Mouse (Mus musculus): ENCODE measurements at regions not wholly inside any gene's neighbourhood (a gene's known extent, or its start where the extent isn't known, plus 50 kb on each side); places are given as distances from the start of the nearest gene placed in this dataset.

DNA sequence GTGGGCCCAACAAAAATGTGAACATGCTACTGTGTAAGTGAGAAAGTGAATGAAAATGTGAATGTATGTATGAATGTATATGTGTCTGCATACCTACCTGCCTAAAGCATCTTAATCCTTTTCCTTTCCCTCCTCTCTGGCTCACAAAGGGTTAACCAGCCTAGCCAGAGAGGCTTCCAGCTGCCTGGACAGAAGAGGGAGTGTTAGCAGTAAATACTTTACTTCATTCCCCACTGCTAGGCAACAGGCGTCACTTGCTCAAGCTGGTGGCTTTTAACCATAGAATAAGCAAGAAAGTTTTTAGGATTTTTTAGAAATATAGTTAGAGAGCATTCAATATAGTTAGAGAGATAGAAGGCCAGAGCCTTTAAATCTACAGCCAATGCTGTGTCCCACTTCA is 363.6 kb downstream of the Rps24 start:
- H3K4me3 ChIP-seq (ENCODE audit: low read depth, low read length): no peak overlapping the region
- no peaks in the 10 kb centered on the region for H3K36me3 ChIP-seq (ENCODE audit: control insufficient read depth, insufficient read depth, low read length)
- H3K4me1 ChIP-seq (ENCODE audit: control insufficient read depth, insufficient read depth, insufficient read length, low read length): no peaks in the 10 kb centered on the region
- H3K27ac ChIP-seq (ENCODE audit: insufficient read depth, low read depth, low read length): no peak overlapping the region
- no peak for TF ChIP-seq CTCF (IDR thresholded peaks at IDR 0.05; ENCODE audit: extremely low read depth, insufficient read length, insufficient replicate concordance, low read depth, low read length)
- no peak for TF ChIP-seq POLR2A (IDR thresholded peaks at IDR 0.05; ENCODE audit: low read depth, low read length)
- no peaks in the 10 kb centered on the region for H3K27me3 ChIP-seq (ENCODE audit: control insufficient read depth, insufficient read depth, low read length)
- WGBS: 36% methylated on average over 1 of the region's 1 CpGs

DNA sequence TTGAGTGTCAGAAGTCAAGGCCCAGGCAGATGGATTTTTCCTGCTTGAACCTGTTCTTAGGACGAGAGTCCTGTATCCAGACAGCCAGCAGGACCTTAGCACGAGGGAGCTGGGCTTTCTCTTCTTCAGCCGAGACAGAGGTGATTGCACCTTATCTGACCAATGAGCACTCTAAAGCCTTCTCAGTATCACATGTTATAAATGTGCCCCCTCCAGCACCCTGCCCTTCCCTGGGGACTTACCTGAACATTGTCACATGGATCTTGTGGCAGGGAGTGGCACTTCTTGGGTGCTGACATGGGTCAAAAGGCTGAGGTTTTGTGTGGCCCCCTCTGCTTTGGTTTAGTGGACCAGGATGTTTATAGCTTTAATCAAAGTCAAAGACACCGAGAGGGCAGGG is 367.5 kb downstream of the Rps24 start:
- no peaks in the 10 kb centered on the region for H3K4me1 ChIP-seq (ENCODE audit: control insufficient read depth, insufficient read depth, insufficient read length, low read length)

DNA sequence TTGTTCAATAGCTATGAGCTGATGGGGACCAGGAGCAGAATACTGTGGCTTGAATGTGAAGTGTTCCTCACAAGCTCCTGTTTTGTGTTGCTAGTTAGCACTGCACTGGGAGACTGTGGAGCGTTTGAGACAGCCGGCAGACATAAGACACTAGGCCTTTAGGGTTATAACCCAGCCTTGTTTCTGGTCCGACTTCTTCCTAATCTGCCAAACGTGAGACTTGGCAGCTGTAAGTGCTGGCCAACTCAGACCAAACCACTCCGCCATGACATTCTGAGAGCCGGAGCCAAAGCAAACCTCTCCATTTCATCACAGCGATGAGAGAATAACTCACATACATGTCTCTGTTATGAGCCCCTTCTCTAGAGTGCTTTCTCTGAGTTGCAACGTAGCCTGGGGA is 375.2 kb downstream of the Rps24 start:
- Histone ChIP-seq H3K4me1 (ENCODE audit: control insufficient read depth, insufficient read depth, insufficient read length, low read length) (no peaks in the 10 kb centered on the region), H3K27ac (ENCODE audit: insufficient read depth, low read depth, low read length) (no peak overlapping the region), H3K36me3 (ENCODE audit: control insufficient read depth, insufficient read depth, low read length) (no peaks in the 10 kb centered on the region), H3K4me3 (ENCODE audit: low read depth, low read length) (no peak overlapping the region), H3K27me3 (ENCODE audit: control insufficient read depth, insufficient read depth, low read length) (no peaks in the 10 kb centered on the region)
- 81% methylated on average over 8 of the region's 8 CpGs for WGBS
- no peak for TF ChIP-seq CTCF (IDR thresholded peaks at IDR 0.05; ENCODE audit: extremely low read depth, insufficient read length, insufficient replicate concordance, low read depth, low read length)
- TF ChIP-seq POLR2A (IDR thresholded peaks at IDR 0.05; ENCODE audit: low read depth, low read length): no peak

More for the DNA sequence above, 367.5 kb downstream of the Rps24 start:
- WGBS: 33% methylated on average over 4 of the region's 4 CpGs
- Histone ChIP-seq H3K27ac (ENCODE audit: insufficient read depth, low read depth, low read length) (no peak overlapping the region), H3K4me3 (ENCODE audit: low read depth, low read length) (no peak overlapping the region), H3K36me3 (ENCODE audit: control insufficient read depth, insufficient read depth, low read length) (no peaks in the 10 kb centered on the region), H3K27me3 (ENCODE audit: control insufficient read depth, insufficient read depth, low read length) (no peaks in the 10 kb centered on the region)
- TF ChIP-seq CTCF (IDR thresholded peaks at IDR 0.05; ENCODE audit: extremely low read depth, insufficient read length, insufficient replicate concordance, low read depth, low read length): no peak
- TF ChIP-seq POLR2A (IDR thresholded peaks at IDR 0.05; ENCODE audit: low read depth, low read length): no peak

DNA sequence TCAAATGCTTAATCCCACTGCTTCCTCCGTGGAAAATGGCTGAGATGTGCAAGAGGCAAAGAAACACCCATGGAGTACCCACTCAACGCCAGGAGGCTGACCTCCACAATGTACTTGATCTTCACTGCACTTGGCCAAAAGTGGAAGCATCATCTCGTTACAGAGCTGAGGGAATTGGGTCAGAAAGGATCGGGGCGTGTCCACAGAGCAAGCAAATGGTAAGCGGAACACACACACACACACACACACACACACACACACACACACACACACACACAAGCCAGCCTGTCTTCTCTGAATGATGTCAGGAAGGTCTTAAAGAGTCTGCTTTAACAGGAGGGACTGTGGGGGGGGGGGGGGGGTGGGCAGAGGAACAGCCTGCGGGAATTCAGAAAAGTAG is 375.7 kb downstream of the Rps24 start:
- Histone ChIP-seq H3K27ac (ENCODE audit: insufficient read depth, low read depth, low read length) (no peak overlapping the region), H3K4me1 (ENCODE audit: control insufficient read depth, insufficient read depth, insufficient read length, low read length) (no peaks in the 10 kb centered on the region), H3K36me3 (ENCODE audit: control insufficient read depth, insufficient read depth, low read length) (no peaks in the 10 kb centered on the region), H3K4me3 (ENCODE audit: low read depth, low read length) (no peak overlapping the region), H3K27me3 (ENCODE audit: control insufficient read depth, insufficient read depth, low read length) (no peaks in the 10 kb centered on the region)
- 52% methylated on average over 7 of the region's 7 CpGs for WGBS
- no peak for TF ChIP-seq CTCF (IDR thresholded peaks at IDR 0.05; ENCODE audit: extremely low read depth, insufficient read length, insufficient replicate concordance, low read depth, low read length)
- TF ChIP-seq POLR2A (IDR thresholded peaks at IDR 0.05; ENCODE audit: low read depth, low read length): no peak

DNA sequence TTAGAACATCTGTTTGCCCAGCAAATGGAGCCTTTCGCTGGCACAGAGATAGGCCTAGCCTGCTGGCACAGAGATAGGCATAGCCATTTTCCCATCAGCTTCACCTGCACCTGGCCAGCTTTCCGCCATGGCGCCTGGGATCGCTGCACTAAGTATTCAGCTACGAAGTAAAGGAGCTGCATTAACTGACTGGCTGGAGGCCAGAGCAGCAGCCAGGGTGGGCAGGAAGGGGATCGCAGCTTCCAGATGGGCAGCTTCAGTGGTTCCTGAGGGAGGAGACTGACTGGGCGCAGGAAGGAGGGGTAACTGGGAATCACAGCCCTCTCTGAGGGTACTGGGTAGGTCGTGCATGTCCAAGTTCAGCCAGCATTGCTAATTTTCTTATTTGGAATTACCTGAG is 376.2 kb downstream of the Rps24 start:
- H3K27me3 ChIP-seq (ENCODE audit: control insufficient read depth, insufficient read depth, low read length): no peaks in the 10 kb centered on the region
- TF ChIP-seq CTCF (IDR thresholded peaks at IDR 0.05; ENCODE audit: extremely low read depth, insufficient read length, insufficient replicate concordance, low read depth, low read length): no peak
- no peak for TF ChIP-seq POLR2A (IDR thresholded peaks at IDR 0.05; ENCODE audit: low read depth, low read length)
- 67% methylated on average over 8 of the region's 8 CpGs for WGBS
- H3K36me3 ChIP-seq (ENCODE audit: control insufficient read depth, insufficient read depth, low read length): no peaks in the 10 kb centered on the region
- H3K4me1 ChIP-seq (ENCODE audit: control insufficient read depth, insufficient read depth, insufficient read length, low read length): no peaks in the 10 kb centered on the region
- no peak overlapping the region for H3K4me3 ChIP-seq (ENCODE audit: low read depth, low read length)
- H3K27ac ChIP-seq (ENCODE audit: insufficient read depth, low read depth, low read length): no peak overlapping the region

DNA sequence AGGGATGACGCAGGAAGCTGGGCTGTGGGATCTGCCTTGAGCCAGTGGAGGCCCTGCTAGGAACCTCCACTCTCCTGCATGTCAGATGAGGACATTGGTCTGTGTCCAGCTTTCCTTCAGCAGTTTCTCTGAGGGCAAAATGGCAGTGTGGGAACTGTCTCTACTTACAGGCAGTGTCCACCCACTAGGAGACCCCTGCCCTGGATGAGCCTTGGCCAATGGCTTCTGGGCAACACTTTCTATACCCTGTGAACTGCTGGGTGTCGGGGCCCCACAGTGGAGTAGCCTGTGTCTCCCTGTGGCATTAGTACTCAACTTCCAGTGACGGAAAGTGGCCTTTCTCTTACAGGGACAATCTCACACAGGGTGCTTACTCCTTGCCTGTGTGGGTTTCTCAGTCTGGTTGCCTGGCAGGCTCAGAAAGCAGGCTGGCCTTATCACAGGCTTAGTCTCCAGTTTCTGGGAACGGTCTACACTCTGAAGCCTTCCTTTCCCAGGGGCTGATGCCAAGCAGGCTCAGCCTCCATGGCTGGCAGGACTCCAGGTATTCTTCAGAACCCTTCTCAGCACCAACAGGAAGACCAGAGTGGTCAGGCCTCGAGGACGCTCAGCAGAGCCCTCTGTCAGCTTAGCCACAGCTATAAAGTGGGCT is 378.8 kb downstream of the Rps24 start:
- no peaks in the 10 kb centered on the region for H3K27me3 ChIP-seq (ENCODE audit: control insufficient read depth, insufficient read depth, low read length)
- H3K4me3 ChIP-seq (ENCODE audit: low read depth, low read length): no peak overlapping the region
- TF ChIP-seq POLR2A (IDR thresholded peaks at IDR 0.05; ENCODE audit: low read depth, low read length) (no peak), CTCF (IDR thresholded peaks at IDR 0.05; ENCODE audit: extremely low read depth, insufficient read length, insufficient replicate concordance, low read depth, low read length) (no peak)
- no peaks in the 10 kb centered on the region for H3K36me3 ChIP-seq (ENCODE audit: control insufficient read depth, insufficient read depth, low read length)
- H3K4me1 ChIP-seq (ENCODE audit: control insufficient read depth, insufficient read depth, insufficient read length, low read length): no peaks in the 10 kb centered on the region
- WGBS: 75% methylated on average over 6 of the region's 6 CpGs
- H3K27ac ChIP-seq (ENCODE audit: insufficient read depth, low read depth, low read length): no peak overlapping the region

DNA sequence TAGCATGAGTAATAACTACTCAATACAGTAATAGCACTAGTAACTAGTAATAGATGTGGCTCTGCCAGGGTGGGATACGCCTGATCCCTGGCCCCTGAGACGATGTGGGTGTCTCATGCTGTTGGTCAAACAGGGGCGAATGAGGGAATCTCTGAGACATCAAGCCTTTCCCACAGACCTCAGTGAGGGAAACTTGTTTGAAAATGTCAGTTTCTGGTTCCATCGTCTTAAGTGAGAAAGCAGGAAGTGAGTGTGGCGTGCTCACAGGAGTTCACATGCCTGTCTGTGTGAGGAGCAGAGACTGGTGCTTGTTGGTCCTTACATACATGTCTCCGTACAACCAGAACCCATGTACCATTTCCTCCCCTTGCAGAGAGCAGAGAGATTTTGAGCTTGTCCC is 380.9 kb downstream of the Rps24 start:
- H3K36me3 ChIP-seq (ENCODE audit: control insufficient read depth, insufficient read depth, low read length): no peaks in the 10 kb centered on the region
- no peak overlapping the region for H3K27ac ChIP-seq (ENCODE audit: insufficient read depth, low read depth, low read length)
- no peak overlapping the region for H3K4me3 ChIP-seq (ENCODE audit: low read depth, low read length)
- TF ChIP-seq CTCF (IDR thresholded peaks at IDR 0.05; ENCODE audit: extremely low read depth, insufficient read length, insufficient replicate concordance, low read depth, low read length): no peak
- no peak for TF ChIP-seq POLR2A (IDR thresholded peaks at IDR 0.05; ENCODE audit: low read depth, low read length)
- no peaks in the 10 kb centered on the region for H3K4me1 ChIP-seq (ENCODE audit: control insufficient read depth, insufficient read depth, insufficient read length, low read length)
- 81% methylated on average over 6 of the region's 6 CpGs for whole genome bisulfite sequencing
- H3K27me3 ChIP-seq (ENCODE audit: control insufficient read depth, insufficient read depth, low read length): no peaks in the 10 kb centered on the region

Data from small intestine, adult 2 months (tissue).